Mouse (Mus musculus) left cerebral cortex, postnatal 25 days (tissue): Measurements from ENCODE around the gene Rph3al. TPM values are rescaled to one million over a fixed set of nuclear protein-coding genes. Genes with fewer than 3 reads are reported as not detected.

Experiments used
- DNase-seq, 2 experiments: peaks; one replicate each; pipeline ENCODE4 v3.0.0; 2022; ENCODE audit warnings: low spot score in 2 of 2, mixed read lengths in 1 of 2
- intact Hi-C: fragments of 180-260 bp; cut with DNase I; formaldehyde crosslinking; loops from one replicate; pipeline ENCODE4 v1.15.1; 2025
- total RNA-seq, 2 experiments: library from RNA; stranded (reverse); gene quantifications; 2 replicates each; pipeline ENCODE4 v1.2.3; 2021

Gene Rph3al
- total RNA-seq, 2 experiments from 2014 or later: 2.3 to 3.0 TPM

GRCm38 (mm10) chr11:75956651-75957050, 18.4 kb upstream of the Rph3al start:
- DNase-seq: no peak
- intact Hi-C loops: no loop called here

GRCm38 (mm10) chr11:75954896-75955295, 16.7 kb upstream of the Rph3al start:
- intact Hi-C loops: no loop called here
- DNase-seq: no peak

GRCm38 (mm10) chr11:75951895-75952294, 13.7 kb upstream of the Rph3al start:
- intact Hi-C loops: no loop called here
- no peak for DNase-seq

- DNase-seq: no peak
- intact Hi-C loops: no loop called here
These were observed 12.2 kb upstream of the Rph3al start for GRCm38 (mm10) chr11:75950459-75950858.

- intact Hi-C loops: no loop called here
- no peak for DNase-seq
These were observed 10.6 kb upstream of the Rph3al start for GRCm38 (mm10) chr11:75948789-75949188.

GRCm38 (mm10) chr11:75947223-75947622, 9.0 kb upstream of the Rph3al start:
- intact Hi-C loops: no loop called here
- no peak for DNase-seq

- intact Hi-C loops: no loop called here
- no peak for DNase-seq
These were observed 7.7 kb upstream of the Rph3al start for GRCm38 (mm10) chr11:75945805-75946450.

GRCm38 (mm10) chr11:75937370-75937871, 808 bp downstream of the Rph3al start:
- DNase-seq: no peak
- intact Hi-C loops: no loop called here

GRCm38 (mm10) chr11:75935819-75936430, 2.3 kb downstream of the Rph3al start:
- no peak for DNase-seq
- intact Hi-C loops: no loop called here

- DNase-seq: no peak
- intact Hi-C loops: no loop called here
These were observed 3.8 kb downstream of the Rph3al start for GRCm38 (mm10) chr11:75934425-75934824.

GRCm38 (mm10) chr11:75933371-75933770, 4.9 kb downstream of the Rph3al start:
- no peak for DNase-seq
- intact Hi-C loops: no loop called here

- intact Hi-C loops: no loop called here
- DNase-seq: no peak
These were observed 7.1 kb downstream of the Rph3al start for GRCm38 (mm10) chr11:75930911-75931678.

- no peak for DNase-seq
- intact Hi-C loops: no loop called here
These were observed 8.0 kb downstream of the Rph3al start for GRCm38 (mm10) chr11:75930208-75930607.

GRCm38 (mm10) chr11:75927881-75928280, 10.3 kb downstream of the Rph3al start:
- DNase-seq: no peak
- intact Hi-C loops: no loop called here

GRCm38 (mm10) chr11:75926431-75927312, 11.6 kb downstream of the Rph3al start:
- no peak for DNase-seq
- intact Hi-C loops: no loop called here

- intact Hi-C loops: no loop called here
- no peak for DNase-seq
These were observed 12.4 kb downstream of the Rph3al start for GRCm38 (mm10) chr11:75925801-75926200.

- intact Hi-C loops: no loop called here
- no peak for DNase-seq
These were observed 15.5 kb downstream of the Rph3al start for GRCm38 (mm10) chr11:75922741-75923140.

GRCm38 (mm10) chr11:75919139-75919538, 19.1 kb downstream of the Rph3al start:
- DNase-seq: no peak
- intact Hi-C loops: no loop called here

- intact Hi-C loops: no loop called here
- peak in 1 of 2 experiments; percentile 13 for DNase-seq
These were observed 20.9 kb downstream of the Rph3al start for GRCm38 (mm10) chr11:75917340-75917739.

- no peak for DNase-seq
- intact Hi-C loops: loop anchor here (2.0 kb wide), 1 partner anchor 53 kb away; no protein-coding TSS in a partner anchor
These were observed 24.3 kb downstream of the Rph3al start for GRCm38 (mm10) chr11:75913953-75914352.
